Mouse (Mus musculus): ENCODE measurements around the gene Uox. TPM values are rescaled to one million over a fixed set of nuclear protein-coding genes. Genes with fewer than 3 reads are reported as not detected.
A peak's percentile ranks its signal among the peaks of the same experiment; 100 is the strongest.

Gene Uox
- polyA plus RNA-seq, 1 experiment: not detected

DNA sequence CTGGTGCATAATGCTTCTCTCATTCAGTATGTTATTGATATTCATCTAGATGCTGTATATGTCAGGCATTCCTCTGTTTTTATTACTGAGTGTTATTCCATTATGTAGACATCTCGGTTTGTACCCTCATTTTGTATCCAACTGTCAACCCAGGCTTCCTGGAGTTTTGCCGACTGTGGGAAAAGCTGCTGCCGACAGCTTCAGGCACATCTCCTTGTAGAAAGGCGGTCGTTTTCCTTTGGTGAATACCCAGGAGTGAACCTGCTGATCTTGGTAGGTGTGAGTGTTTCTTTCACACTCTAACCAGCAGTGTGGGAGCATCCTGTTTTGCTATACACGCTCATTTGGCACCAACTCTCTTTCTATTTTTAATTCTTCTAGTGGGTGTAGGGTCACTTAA, 90.8 kb downstream of the Uox start:
- TF ChIP-seq POLR2A (IDR thresholded peaks at IDR 0.05; ENCODE audit: low read depth, low read length) (no peak), CTCF (IDR thresholded peaks at IDR 0.05; ENCODE audit: borderline replicate concordance, insufficient read depth, low read length) (no peak)
- no peaks in the 10 kb centered on the region for H3K4me1 ChIP-seq (ENCODE audit: control insufficient read depth, insufficient read depth, low read length)
- no peak overlapping the region for H3K4me3 ChIP-seq (ENCODE audit: insufficient read depth, low read length)
- H3K27ac ChIP-seq (ENCODE audit: insufficient read depth, low read length): no peak overlapping the region

DNA sequence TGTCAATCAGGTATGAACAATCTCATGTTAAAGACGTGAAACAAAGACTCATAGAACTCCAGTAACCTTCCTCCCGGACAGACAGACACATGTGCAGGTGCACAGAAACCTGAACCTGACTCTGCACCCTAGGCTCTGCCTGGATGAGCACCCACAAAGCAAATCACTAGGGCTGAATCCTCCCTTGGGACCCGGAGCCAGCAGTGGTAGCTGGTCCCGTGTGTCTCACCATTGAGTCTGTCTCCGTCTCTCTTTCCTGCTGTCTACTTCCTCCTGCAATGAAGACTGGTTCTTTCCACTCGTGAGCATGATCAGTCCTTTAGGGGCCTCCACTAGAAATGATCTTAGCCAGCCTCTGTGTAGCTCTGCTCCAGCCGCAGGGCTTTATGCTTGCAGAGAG, 91.7 kb downstream of the Uox start:
- Histone ChIP-seq H3K27ac (ENCODE audit: insufficient read depth, low read length) (no peak overlapping the region), H3K4me1 (ENCODE audit: control insufficient read depth, insufficient read depth, low read length) (no peaks in the 10 kb centered on the region), H3K4me3 (ENCODE audit: insufficient read depth, low read length) (no peak overlapping the region)
- TF ChIP-seq POLR2A (IDR thresholded peaks at IDR 0.05; ENCODE audit: low read depth, low read length) (no peak), CTCF (IDR thresholded peaks at IDR 0.05; ENCODE audit: borderline replicate concordance, insufficient read depth, low read length) (no peak)

DNA sequence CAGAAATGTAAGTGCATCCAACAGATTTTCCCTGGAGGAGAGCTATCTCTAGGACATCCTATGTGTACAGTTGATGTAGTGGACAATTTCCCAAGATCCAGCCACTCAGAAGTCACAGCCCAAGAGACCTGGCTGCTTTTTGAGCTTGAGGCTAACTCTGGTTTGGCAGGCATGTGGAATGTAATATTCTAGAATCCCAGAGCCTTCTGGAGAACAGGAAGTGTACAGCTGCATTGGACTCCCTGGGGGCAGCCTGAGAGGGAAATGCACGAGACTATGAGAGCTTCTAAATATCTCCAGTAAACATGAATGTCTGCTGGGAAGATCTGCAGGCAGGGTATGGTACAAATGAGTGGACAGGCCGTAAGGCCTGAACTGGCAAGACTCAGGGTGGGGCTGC, 100.9 kb downstream of the Uox start:
- no peaks in the 10 kb centered on the region for H3K4me1 ChIP-seq (ENCODE audit: control insufficient read depth, insufficient read depth, low read length)
- H3K27ac ChIP-seq (ENCODE audit: insufficient read depth, low read length): 0 out of 2 replicates have a peak overlapping the region, but pooled peaks have one; percentile 13
- H3K4me3 ChIP-seq (ENCODE audit: insufficient read depth, low read length): no peak overlapping the region
- TF ChIP-seq POLR2A (IDR thresholded peaks at IDR 0.05; ENCODE audit: low read depth, low read length) (no peak), CTCF (IDR thresholded peaks at IDR 0.05; ENCODE audit: borderline replicate concordance, insufficient read depth, low read length) (no peak)

DNA sequence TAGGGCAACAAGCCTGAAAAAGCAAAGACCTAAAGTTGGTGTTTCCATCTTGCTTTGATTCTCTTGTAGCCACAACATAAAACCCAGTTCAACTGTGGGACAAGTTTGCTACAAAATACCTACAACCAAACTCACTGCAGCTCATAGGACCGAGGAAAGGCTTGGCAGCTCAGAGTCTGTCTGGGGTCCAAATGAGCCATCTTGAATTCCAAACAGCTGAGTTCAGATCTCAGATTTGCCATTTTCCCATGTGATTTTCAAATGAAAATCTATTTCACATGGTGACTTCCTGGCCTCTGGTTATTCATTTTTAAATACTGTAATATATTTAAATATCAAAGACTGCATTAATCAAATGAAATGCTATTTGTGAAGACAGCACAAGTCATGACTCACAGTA, 104.9 kb downstream of the Uox start:
- Histone ChIP-seq H3K4me3 (ENCODE audit: insufficient read depth, low read length) (no peak overlapping the region), H3K27ac (ENCODE audit: insufficient read depth, low read length) (peak overlapping the region; percentile 89), H3K4me1 (ENCODE audit: control insufficient read depth, insufficient read depth, low read length) (no peaks in the 10 kb centered on the region)
- TF ChIP-seq CTCF (IDR thresholded peaks at IDR 0.05; ENCODE audit: borderline replicate concordance, insufficient read depth, low read length) (no peak), POLR2A (IDR thresholded peaks at IDR 0.05; ENCODE audit: low read depth, low read length) (no peak)

DNA sequence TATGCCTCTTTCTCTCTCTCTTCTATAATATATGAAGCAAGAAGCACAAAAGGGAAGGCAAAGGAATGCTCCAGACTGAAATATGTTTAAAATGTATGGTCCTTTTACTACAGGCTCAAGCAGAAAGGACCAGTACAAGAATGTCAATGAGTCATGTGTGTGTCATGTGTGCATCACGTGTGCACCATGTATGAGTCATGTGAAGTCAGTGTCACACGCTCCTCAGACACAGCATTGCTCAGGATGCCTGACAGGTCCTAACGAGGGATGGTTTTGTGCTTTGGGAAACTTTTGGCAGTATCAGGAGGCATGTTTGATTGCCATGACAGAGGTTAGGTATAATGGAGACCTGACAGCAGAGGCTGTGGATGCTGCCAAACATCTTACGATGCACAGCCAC, 106.0 kb downstream of the Uox start:
- Histone ChIP-seq H3K4me1 (ENCODE audit: control insufficient read depth, insufficient read depth, low read length) (no peaks in the 10 kb centered on the region), H3K27ac (ENCODE audit: insufficient read depth, low read length) (peak overlapping the region; percentile 9), H3K4me3 (ENCODE audit: insufficient read depth, low read length) (no peak overlapping the region)
- TF ChIP-seq POLR2A (IDR thresholded peaks at IDR 0.05; ENCODE audit: low read depth, low read length): no peak
- TF ChIP-seq CTCF (IDR thresholded peaks at IDR 0.05; ENCODE audit: borderline replicate concordance, insufficient read depth, low read length): no peak

DNA sequence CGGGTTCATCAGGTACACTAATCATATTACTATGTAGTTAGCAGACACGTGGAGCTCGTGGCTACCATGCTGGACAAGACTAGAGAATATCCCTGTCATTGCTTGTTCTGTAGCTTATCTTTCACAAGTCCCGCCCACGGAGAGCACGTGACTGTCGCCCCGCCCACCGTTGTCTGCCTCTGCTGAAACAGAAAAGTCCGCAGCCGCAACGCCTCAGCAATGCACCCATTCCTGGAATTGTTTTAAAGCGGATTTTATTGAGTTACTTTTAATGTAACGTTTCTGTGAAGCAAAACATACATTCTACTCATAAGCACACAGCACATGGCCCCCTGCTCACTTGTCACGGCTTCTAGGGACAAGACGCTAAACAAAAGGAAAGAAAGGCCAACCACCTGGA, 109.4 kb downstream of the Uox start:
- peaks cover 5% of the 10 kb centered on the region; the same call in 1 of the 2 replicates for H3K4me1 ChIP-seq (ENCODE audit: control insufficient read depth, insufficient read depth, low read length)
- no peak for TF ChIP-seq POLR2A (IDR thresholded peaks at IDR 0.05; ENCODE audit: low read depth, low read length)
- TF ChIP-seq CTCF (IDR thresholded peaks at IDR 0.05; ENCODE audit: borderline replicate concordance, insufficient read depth, low read length): no peak
- no peak overlapping the region for H3K27ac ChIP-seq (ENCODE audit: insufficient read depth, low read length)
- no peak overlapping the region for H3K4me3 ChIP-seq (ENCODE audit: insufficient read depth, low read length)

DNA sequence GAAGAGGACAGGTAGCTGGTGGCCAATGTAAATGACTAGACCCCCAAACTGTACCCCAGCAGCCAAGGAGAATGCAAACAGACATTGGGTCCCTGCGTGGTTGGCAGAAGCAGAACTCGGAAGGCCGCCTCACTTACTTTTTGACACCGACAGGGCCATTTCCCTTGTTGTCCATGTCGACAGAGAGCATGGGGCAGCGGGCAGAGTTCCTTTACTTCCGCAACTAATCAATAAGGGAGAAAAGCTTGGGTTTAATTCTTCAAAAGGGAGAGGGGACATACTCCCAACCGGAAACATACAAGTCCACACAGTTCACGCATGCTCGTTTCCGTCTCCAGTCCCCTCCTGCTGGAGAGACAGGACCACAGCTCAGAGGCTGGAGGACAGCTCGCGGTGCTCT, 110.4 kb downstream of the Uox start:
- H3K4me3 ChIP-seq (ENCODE audit: insufficient read depth, low read length): no peak overlapping the region
- no peak for TF ChIP-seq CTCF (IDR thresholded peaks at IDR 0.05; ENCODE audit: borderline replicate concordance, insufficient read depth, low read length)
- no peak overlapping the region for H3K27ac ChIP-seq (ENCODE audit: insufficient read depth, low read length)
- peaks cover 5% of the 10 kb centered on the region; the same call in 1 of the 2 replicates for H3K4me1 ChIP-seq (ENCODE audit: control insufficient read depth, insufficient read depth, low read length)

DNA sequence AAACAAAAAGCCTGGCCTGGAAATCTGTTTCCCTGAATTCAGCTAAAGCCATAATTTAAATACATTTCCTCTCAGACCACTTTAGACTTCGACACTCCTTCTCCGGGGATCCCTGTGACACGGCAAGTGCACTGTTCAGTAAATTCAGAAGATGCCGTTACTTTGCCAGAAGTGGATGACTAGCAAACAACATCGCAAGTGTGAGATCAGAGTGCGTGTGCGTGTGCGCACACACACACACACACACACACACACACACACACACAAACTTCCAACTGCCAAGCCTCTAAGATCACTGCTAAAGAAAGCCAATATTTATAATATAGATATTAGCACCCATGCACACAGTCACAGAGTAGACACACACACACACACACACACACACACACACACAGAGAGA, 111.5 kb downstream of the Uox start:
- Histone ChIP-seq H3K27ac (ENCODE audit: insufficient read depth, low read length) (no peak overlapping the region; the same call in 1 of the 2 replicates), H3K4me1 (ENCODE audit: control insufficient read depth, insufficient read depth, low read length) (peaks cover 5% of the 10 kb centered on the region; the same call in 1 of the 2 replicates), H3K4me3 (ENCODE audit: insufficient read depth, low read length) (no peak overlapping the region)
- no peak for TF ChIP-seq CTCF (IDR thresholded peaks at IDR 0.05; ENCODE audit: borderline replicate concordance, insufficient read depth, low read length)
- no peak for TF ChIP-seq POLR2A (IDR thresholded peaks at IDR 0.05; ENCODE audit: low read depth, low read length)

Other genes with a start within 250 kb of the Uox start
- 8.8 and 10.1 TPM in 2 replicates for gene Ssx2ip, start 165.8 kb upstream of the Uox start, polyA plus RNA-seq (2011; ENCODE audit: insufficient read length, low read depth, missing spikeins)
- 13.6 and 18.5 TPM in 2 replicates for gene Ctbs, start 120.6 kb upstream of the Uox start, polyA plus RNA-seq (2011; ENCODE audit: insufficient read length, low read depth, missing spikeins)
- 4.6 and 6.1 TPM in 2 replicates for gene Spata1, start 70.7 kb upstream of the Uox start, polyA plus RNA-seq (2011; ENCODE audit: insufficient read length, low read depth, missing spikeins)
- 303 and 362 TPM in 2 replicates for gene Gng5, start 70.6 kb upstream of the Uox start, polyA plus RNA-seq (2011; ENCODE audit: insufficient read length, low read depth, missing spikeins)
- 27.2 and 33.7 TPM in 2 replicates for gene Rpf1, start 49.0 kb upstream of the Uox start, polyA plus RNA-seq (2011; ENCODE audit: insufficient read length, low read depth, missing spikeins)
- gene Dnase2b, start 45.2 kb downstream of the Uox start, polyA plus RNA-seq (2011; ENCODE audit: insufficient read length, low read depth, missing spikeins): not detected in 2 replicates
- 0.56 TPM in 1 of 2 replicates, not detected in the other for gene 4930503B20Rik, start 80.9 kb downstream of the Uox start, polyA plus RNA-seq (2011; ENCODE audit: insufficient read length, low read depth, missing spikeins)
- gene Samd13, start 115.2 kb downstream of the Uox start, polyA plus RNA-seq (2011; ENCODE audit: insufficient read length, low read depth, missing spikeins): 0.53 and 1.1 TPM in 2 replicates
- gene Prkacb, start 242.6 kb downstream of the Uox start, polyA plus RNA-seq (2011; ENCODE audit: insufficient read length, low read depth, missing spikeins): 56.9 and 78.5 TPM in 2 replicates

All from embryonic fibroblast, embryonic 13.5 days (primary cell).